Mouse (Mus musculus) neural tube, embryonic 14.5 days (tissue): ENCODE data around the gene Gpr35. TPM values are rescaled to one million over a fixed set of nuclear protein-coding genes. Genes with fewer than 3 reads are reported as not detected.

Source experiments
- ATAC-seq: fragments of 200-750 bp; cut with Nextera tagmentation; 2 replicates; pipeline ENCODE4 v1.8.0; 2017; ENCODE audit warnings: low read depth, mild to moderate bottlenecking, moderate TSS enrichment, moderate library complexity
- H3K27ac ChIP-seq: fragments of 300-500 bp; sonication (generic); 2 replicates; pipeline ENCODE4 v1.5.1; 2014; ENCODE audit warnings: low read depth, mild to moderate bottlenecking, control low read depth, low read length, moderate library complexity, mixed read lengths
- H3K27me3 ChIP-seq: fragments of 300-500 bp; sonication (generic); 2 replicates; pipeline ENCODE4 v1.6.1; 2014; ENCODE audit warnings: low read length; ENCODE audit not compliant: control insufficient read depth, insufficient read depth
- H3K36me3 ChIP-seq: fragments of 300-500 bp; sonication (generic); 2 replicates; pipeline ENCODE4 v1.6.1; 2014; ENCODE audit warnings: low read length, mixed read lengths; ENCODE audit not compliant: control insufficient read depth, insufficient read depth
- H3K4me1 ChIP-seq: fragments of 300-500 bp; sonication (generic); 2 replicates; pipeline ENCODE4 v1.6.1; 2014; ENCODE audit warnings: low read length; ENCODE audit not compliant: control insufficient read depth, insufficient read depth
- H3K4me2 ChIP-seq: fragments of 300-500 bp; sonication (generic); 2 replicates; pipeline ENCODE4 v1.6.1; 2014; ENCODE audit warnings: mild to moderate bottlenecking, low read depth, low read length, control low read depth
- H3K4me3 ChIP-seq: fragments of 300-500 bp; sonication (generic); 2 replicates; pipeline ENCODE4 v1.5.1; 2014; ENCODE audit warnings: low read depth, low read length, control low read depth, mixed read lengths
- H3K9ac ChIP-seq: fragments of 300-500 bp; sonication (generic); replicated peaks from 2 replicates; pipeline ENCODE4 v1.6.1; 2014; ENCODE audit warnings: low read depth, mild to moderate bottlenecking, control low read depth, low read length, mixed read lengths
- H3K9me3 ChIP-seq: fragments of 300-500 bp; sonication (generic); 2 replicates; pipeline ENCODE4 v1.6.1; 2016; ENCODE audit warnings: low read length; ENCODE audit not compliant: control insufficient read depth
- WGBS: fragments of 180-500 bp; shearing (Covaris S2); extraction: QIAGEN DNeasy Blood & Tissue Kit; methylation state at CpG from one replicate; pipeline ENCODE4 v1.1.7; 2014; 5-methylcytosine and 5-hydroxymethylcytosine counted together
- polyA plus RNA-seq: library from polyadenylated mRNA; unstranded; fragments of >200 nt; fragmentation: Nextera tagmentation; extraction: Ambion mirVana; gene quantifications from 2 replicates; pipeline ENCODE4 v1.2.1, GENCODE M21; 2014

The Gpr35 gene
- polyA plus RNA-seq, 1 experiment from 2014 or later = 0.44 TPM

- H3K27ac ChIP-seq = no peak overlapping the region
- no peak for ATAC-seq
- H3K36me3 ChIP-seq = no peaks in the 10 kb centered on the region
- WGBS = 83% methylated on average over 4 of the region's 4 CpGs
- no peaks in the 10 kb centered on the region for H3K4me1 ChIP-seq
- no peak overlapping the region for H3K4me3 ChIP-seq
- no peaks in the 10 kb centered on the region for H3K27me3 ChIP-seq
- H3K4me2 ChIP-seq = no peak overlapping the region
- H3K9ac ChIP-seq = no peak overlapping the region
- H3K9me3 ChIP-seq = no peaks in the 10 kb centered on the region
Observed at GRCm38 (mm10) chr1:92988894-92989293, 38.2 kb downstream of the Gpr35 start.

- H3K4me3 ChIP-seq = no peak overlapping the region
- H3K4me1 ChIP-seq = no peaks in the 10 kb centered on the region
- H3K4me2 ChIP-seq = no peak overlapping the region
- no peaks in the 10 kb centered on the region for H3K9me3 ChIP-seq
- no peak overlapping the region for H3K9ac ChIP-seq
- no peaks in the 10 kb centered on the region for H3K27me3 ChIP-seq
- H3K27ac ChIP-seq = no peak overlapping the region
- no peaks in the 10 kb centered on the region for H3K36me3 ChIP-seq
- no peak for ATAC-seq
- 44% methylated on average over 4 of the region's 4 CpGs for WGBS
Observed at GRCm38 (mm10) chr1:92989891-92990290, 39.2 kb downstream of the Gpr35 start.

- ATAC-seq = no peak
- Histone ChIP-seq H3K4me3 (no peak overlapping the region), H3K4me2 (no peak overlapping the region), H3K27me3 (no peaks in the 10 kb centered on the region), H3K36me3 (no peaks in the 10 kb centered on the region), H3K4me1 (no peaks in the 10 kb centered on the region), H3K9ac (no peak overlapping the region), H3K9me3 (no peaks in the 10 kb centered on the region), H3K27ac (no peak overlapping the region)
- 91% methylated on average over 6 of the region's 6 CpGs for WGBS
Observed at GRCm38 (mm10) chr1:92992214-92992855, 41.7 kb downstream of the Gpr35 start.

- ATAC-seq = no peak
- H3K4me3 ChIP-seq = no peak overlapping the region
- H3K27me3 ChIP-seq = no peaks in the 10 kb centered on the region
- no peaks in the 10 kb centered on the region for H3K36me3 ChIP-seq
- no peaks in the 10 kb centered on the region for H3K4me1 ChIP-seq
- no peak overlapping the region for H3K9ac ChIP-seq
- no peak overlapping the region for H3K27ac ChIP-seq
- H3K9me3 ChIP-seq = no peaks in the 10 kb centered on the region
- WGBS = 72% methylated on average over 2 of the region's 2 CpGs
- no peak overlapping the region for H3K4me2 ChIP-seq
Observed at GRCm38 (mm10) chr1:92992880-92993279, 42.2 kb downstream of the Gpr35 start.

- Histone ChIP-seq H3K4me1 (no peaks in the 10 kb centered on the region), H3K4me3 (no peak within 1 kb of the TSS), H3K36me3 (no peaks in the 10 kb centered on the region), H3K9ac (no peak within 1 kb of the TSS), H3K9me3 (no peaks in the 10 kb centered on the region), H3K27me3 (no peaks in the 10 kb centered on the region), H3K4me2 (no peak within 1 kb of the TSS), H3K27ac (no peak within 1 kb of the TSS)
- no peak for ATAC-seq
- WGBS = 75% methylated on average over 7 of the region's 7 CpGs
Observed at GRCm38 (mm10) chr1:93006061-93006460, 55.4 kb downstream of the Gpr35 start, which contains the start of gene Aqp12. Aqp12 (plus strand) TSS chr1:93006334.

- H3K4me1 ChIP-seq = no peaks in the 10 kb centered on the region
- WGBS = 79% methylated on average over 4 of the region's 4 CpGs
- H3K36me3 ChIP-seq = no peaks in the 10 kb centered on the region
- no peak overlapping the region for H3K4me2 ChIP-seq
- no peaks in the 10 kb centered on the region for H3K27me3 ChIP-seq
- no peak overlapping the region for H3K9ac ChIP-seq
- no peak for ATAC-seq
- H3K27ac ChIP-seq = no peak overlapping the region
- H3K4me3 ChIP-seq = no peak overlapping the region
- no peaks in the 10 kb centered on the region for H3K9me3 ChIP-seq
Observed at GRCm38 (mm10) chr1:93009196-93009595, 58.5 kb downstream of the Gpr35 start.

GRCm38 (mm10) chr1:93010731-93011130 is 60.1 kb downstream of the Gpr35 start:
- no peak overlapping the region for H3K4me2 ChIP-seq
- H3K9me3 ChIP-seq = no peaks in the 10 kb centered on the region
- no peak overlapping the region for H3K4me3 ChIP-seq
- ATAC-seq = no peak
- WGBS = 41% methylated on average over 3 of the region's 3 CpGs
- no peak overlapping the region for H3K9ac ChIP-seq
- H3K27me3 ChIP-seq = no peaks in the 10 kb centered on the region
- H3K4me1 ChIP-seq = no peaks in the 10 kb centered on the region
- H3K36me3 ChIP-seq = no peaks in the 10 kb centered on the region
- no peak overlapping the region for H3K27ac ChIP-seq

GRCm38 (mm10) chr1:93012103-93012585 is 61.5 kb downstream of the Gpr35 start:
- no peaks in the 10 kb centered on the region for H3K4me1 ChIP-seq
- no peaks in the 10 kb centered on the region for H3K9me3 ChIP-seq
- H3K4me3 ChIP-seq = no peak overlapping the region
- WGBS = 73% methylated on average over 7 of the region's 7 CpGs
- H3K27me3 ChIP-seq = no peaks in the 10 kb centered on the region
- H3K4me2 ChIP-seq = no peak overlapping the region
- ATAC-seq = no peak
- peaks cover 4% of the 10 kb centered on the region; the same call in 1 of the 2 replicates for H3K36me3 ChIP-seq
- no peak overlapping the region for H3K9ac ChIP-seq
- no peak overlapping the region for H3K27ac ChIP-seq

GRCm38 (mm10) chr1:93013367-93013766 is 62.7 kb downstream of the Gpr35 start:
- Histone ChIP-seq H3K9me3 (no peaks in the 10 kb centered on the region), H3K27me3 (no peaks in the 10 kb centered on the region), H3K36me3 (peaks cover 8% of the 10 kb centered on the region), H3K4me3 (no peak overlapping the region), H3K27ac (no peak overlapping the region), H3K4me2 (no peak overlapping the region), H3K4me1 (no peaks in the 10 kb centered on the region), H3K9ac (no peak overlapping the region)
- 84% methylated on average over 4 of the region's 4 CpGs for WGBS
- no peak for ATAC-seq
